Mouse (Mus musculus): ENCODE measurements at regions not wholly inside any gene's neighbourhood (a gene's known extent, or its start where the extent isn't known, plus 50 kb on each side); places are given as distances from the start of the nearest gene placed in this dataset.
"Not testable (repeated sequence)": the region's sequence is repeated elsewhere in the genome, so short reads cannot be mapped to it uniquely, and the experiment has no call there.

DNA sequence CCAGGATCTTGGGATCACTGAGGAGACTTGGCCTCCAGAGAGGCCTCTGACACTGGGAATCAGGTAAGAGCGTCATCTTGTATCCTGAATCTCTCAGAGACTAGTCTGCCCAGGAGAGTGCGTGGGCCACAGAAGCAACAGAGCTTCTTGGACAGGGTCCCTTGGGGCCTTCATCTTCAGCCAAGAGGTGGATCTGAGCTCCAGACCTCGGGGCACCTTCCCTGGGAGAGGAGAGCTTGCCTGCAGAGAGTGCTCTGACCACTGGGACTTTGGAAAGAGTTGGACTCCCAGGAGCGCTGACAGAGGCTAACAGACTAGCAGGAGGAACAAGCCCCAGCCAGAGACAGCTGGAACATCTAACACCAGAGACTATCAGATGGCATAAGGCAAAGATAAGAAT, 73.9 kb upstream of the Gm15319 start:
- H3K36me3 ChIP-seq (replicated peaks in 1 of 2; ENCODE audit: control insufficient read depth in 1 of 2, insufficient read depth in 1 of 2, low read length in 1 of 2); in situ Hi-C loops (cut with MboI; ENCODE audit: low pct_ligation_motif_present, low pct_unique_long_range_greater_than_20kb, low sequenced_read_pairs); H3K9ac ChIP-seq (ENCODE audit: insufficient read depth, low read depth); H3K79me2 ChIP-seq (replicated peaks; ENCODE audit: control insufficient read depth, extremely low read depth, insufficient read depth, poor library complexity, severe bottlenecking); dilution Hi-C loops (cut with MboI; ENCODE audit: extremely low pct_ligation_motif_present, extremely low pct_unique_long_range_greater_than_20kb, low sequenced_read_pairs); H3K27me3 ChIP-seq (replicated peaks); H3K4me1 ChIP-seq (ENCODE audit: control insufficient read depth in 1 of 2, insufficient read depth in 2 of 2); DNase-seq (ENCODE audit: extremely low read depth); H3K27ac ChIP-seq (ENCODE audit: insufficient read depth, low read depth); H3K4me2 ChIP-seq (ENCODE audit: insufficient read depth, low read depth, poor library complexity, severe bottlenecking); H3K9me3 ChIP-seq (replicated peaks; ENCODE audit: low read length); H3K4me3 ChIP-seq (replicated peaks in 1 of 3; ENCODE audit: low read depth in 2 of 3, low read length in 2 of 3, poor library complexity in 1 of 3): not testable (repeated sequence)

DNA sequence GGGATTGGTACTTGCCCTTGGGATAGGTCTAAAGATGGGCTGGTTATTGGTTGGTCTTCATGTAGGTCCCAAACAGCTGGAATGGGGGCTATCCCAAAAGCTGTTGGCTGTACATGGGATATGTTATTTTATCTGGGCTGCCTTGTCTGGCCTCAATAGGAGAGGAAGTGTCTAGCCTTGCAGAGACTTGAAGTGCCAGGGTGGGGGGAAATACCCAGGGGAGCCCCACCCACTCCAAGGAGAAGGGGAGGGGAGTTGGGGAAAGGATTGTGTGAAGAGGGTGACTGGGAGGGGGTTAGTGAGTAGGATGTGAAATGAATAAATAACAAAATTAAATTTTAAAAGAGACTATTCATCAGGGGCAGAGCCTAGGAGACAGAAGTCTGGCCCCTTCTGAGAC, 70.2 kb upstream of the Gm15319 start:
- DNase-seq (ENCODE audit: extremely low read depth); H3K4me2 ChIP-seq (ENCODE audit: insufficient read depth, low read depth, poor library complexity, severe bottlenecking); H3K9ac ChIP-seq (ENCODE audit: insufficient read depth, low read depth); H3K27me3 ChIP-seq (replicated peaks); in situ Hi-C loops (cut with MboI; ENCODE audit: low pct_ligation_motif_present, low pct_unique_long_range_greater_than_20kb, low sequenced_read_pairs); H3K79me2 ChIP-seq (replicated peaks; ENCODE audit: control insufficient read depth, extremely low read depth, insufficient read depth, poor library complexity, severe bottlenecking); dilution Hi-C loops (cut with MboI; ENCODE audit: extremely low pct_ligation_motif_present, extremely low pct_unique_long_range_greater_than_20kb, low sequenced_read_pairs); H3K4me1 ChIP-seq (ENCODE audit: control insufficient read depth in 1 of 2, insufficient read depth in 2 of 2); H3K27ac ChIP-seq (ENCODE audit: insufficient read depth, low read depth); H3K36me3 ChIP-seq (replicated peaks in 1 of 2; ENCODE audit: control insufficient read depth in 1 of 2, insufficient read depth in 1 of 2, low read length in 1 of 2); H3K9me3 ChIP-seq (replicated peaks; ENCODE audit: low read length); H3K4me3 ChIP-seq (replicated peaks in 1 of 3; ENCODE audit: low read depth in 2 of 3, low read length in 2 of 3, poor library complexity in 1 of 3): not testable (repeated sequence)

DNA sequence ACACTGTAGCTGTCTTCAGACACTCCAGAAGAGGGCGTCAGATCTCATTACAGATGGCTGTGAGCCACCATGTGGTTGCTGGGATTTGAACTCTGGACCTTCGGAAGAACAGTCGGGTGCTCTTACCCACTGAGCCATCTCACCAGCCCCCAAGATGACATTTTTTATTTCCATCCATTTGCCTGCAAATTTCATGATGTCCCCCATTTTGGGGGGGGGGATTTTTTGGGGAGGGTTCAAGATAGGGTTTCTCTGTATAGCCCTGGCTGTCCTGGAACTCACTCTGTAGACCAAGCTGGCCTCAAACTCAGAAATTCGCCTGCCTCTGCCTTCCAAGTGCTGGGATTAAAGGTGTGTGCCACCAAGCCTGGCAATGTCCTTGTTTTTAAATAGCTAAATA, 66.5 kb upstream of the Gm15319 start:
- in situ Hi-C loops (cut with MboI; ENCODE audit: low pct_ligation_motif_present, low pct_unique_long_range_greater_than_20kb, low sequenced_read_pairs); H3K4me2 ChIP-seq (ENCODE audit: insufficient read depth, low read depth, poor library complexity, severe bottlenecking); dilution Hi-C loops (cut with MboI; ENCODE audit: extremely low pct_ligation_motif_present, extremely low pct_unique_long_range_greater_than_20kb, low sequenced_read_pairs): not testable (repeated sequence)

DNA sequence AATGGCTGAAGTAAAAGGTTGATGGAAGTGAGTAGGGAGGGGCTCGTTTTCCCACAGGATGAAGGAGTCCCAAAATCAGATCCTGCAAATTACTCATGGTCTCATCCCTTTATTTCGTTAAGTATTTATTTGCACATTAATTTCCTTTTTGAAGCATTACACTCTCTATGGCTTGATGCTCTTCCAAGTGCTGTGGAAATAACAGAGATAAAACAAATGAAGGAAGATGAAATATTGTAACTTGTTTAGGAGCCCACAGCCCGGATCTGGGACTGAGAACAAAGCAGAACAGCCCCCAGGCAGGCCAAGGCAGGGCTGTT, 61.9 kb upstream of the Gm15319 start:
- dilution Hi-C loops (cut with MboI; ENCODE audit: extremely low pct_ligation_motif_present, extremely low pct_unique_long_range_greater_than_20kb, low sequenced_read_pairs); H3K4me3 ChIP-seq (replicated peaks in 1 of 3; ENCODE audit: low read depth in 2 of 3, low read length in 2 of 3, poor library complexity in 1 of 3); H3K4me1 ChIP-seq (ENCODE audit: control insufficient read depth in 1 of 2, insufficient read depth in 2 of 2); H3K79me2 ChIP-seq (replicated peaks; ENCODE audit: control insufficient read depth, extremely low read depth, insufficient read depth, poor library complexity, severe bottlenecking); H3K4me2 ChIP-seq (ENCODE audit: insufficient read depth, low read depth, poor library complexity, severe bottlenecking); H3K27me3 ChIP-seq (replicated peaks); H3K9ac ChIP-seq (ENCODE audit: insufficient read depth, low read depth); in situ Hi-C loops (cut with MboI; ENCODE audit: low pct_ligation_motif_present, low pct_unique_long_range_greater_than_20kb, low sequenced_read_pairs); H3K9me3 ChIP-seq (replicated peaks; ENCODE audit: low read length); H3K36me3 ChIP-seq (replicated peaks in 1 of 2; ENCODE audit: control insufficient read depth in 1 of 2, insufficient read depth in 1 of 2, low read length in 1 of 2); H3K27ac ChIP-seq (ENCODE audit: insufficient read depth, low read depth): not testable (repeated sequence)
- DNase-seq (ENCODE audit: extremely low read depth) = peak; percentile 10

More for the DNA sequence above, 66.5 kb upstream of the Gm15319 start:
- not testable (repeated sequence) for DNase-seq (ENCODE audit: extremely low read depth); H3K9me3 ChIP-seq (replicated peaks; ENCODE audit: low read length); H3K27ac ChIP-seq (ENCODE audit: insufficient read depth, low read depth); H3K36me3 ChIP-seq (replicated peaks in 1 of 2; ENCODE audit: control insufficient read depth in 1 of 2, insufficient read depth in 1 of 2, low read length in 1 of 2); H3K27me3 ChIP-seq (replicated peaks); H3K4me3 ChIP-seq (replicated peaks in 1 of 3; ENCODE audit: low read depth in 2 of 3, low read length in 2 of 3, poor library complexity in 1 of 3); H3K9ac ChIP-seq (ENCODE audit: insufficient read depth, low read depth); H3K79me2 ChIP-seq (replicated peaks; ENCODE audit: control insufficient read depth, extremely low read depth, insufficient read depth, poor library complexity, severe bottlenecking); H3K4me1 ChIP-seq (ENCODE audit: control insufficient read depth in 1 of 2, insufficient read depth in 2 of 2)
